Mouse (Mus musculus) MEL (cell line): ENCODE measurements at regions not wholly inside any gene's neighbourhood (a gene's known extent, or its start where the extent isn't known, plus 50 kb on each side); places are given as distances from the start of the nearest gene placed in this dataset.

ENCODE experiments used
- DNase-seq: peaks from one replicate; pipeline ENCODE4 v3.0.0; 2011; ENCODE audit warnings: low read depth, low spot score
- H3K27ac ChIP-seq: 2 replicates; pipeline ENCODE4 v1.5.1; 2012; ENCODE audit warnings: low read depth, mild to moderate bottlenecking, control low read depth, low read length, moderate library complexity; ENCODE audit not compliant: control insufficient read depth
- H3K27me3 ChIP-seq, 2 experiments: fragments of 150-350 bp in 1 of 2; sonication (generic) in 1 of 2; 2 replicates each; pipeline ENCODE4 v1.6.1; 2012; ENCODE audit warnings: low read length in 2 of 2, mild to moderate bottlenecking in 2 of 2, improper control_type of control experiment in 1 of 2, moderate library complexity in 1 of 2; ENCODE audit not compliant: insufficient read depth in 2 of 2, control insufficient read depth in 1 of 2
- H3K36me3 ChIP-seq, 2 experiments: 2 replicates each; pipeline ENCODE4 v1.6.1; 2012 to 2014; ENCODE audit warnings: low read length in 2 of 2, improper control_type of control experiment in 1 of 2, inconsistent platforms in 1 of 2, mild to moderate bottlenecking in 1 of 2; ENCODE audit not compliant: insufficient read depth in 2 of 2, control insufficient read depth in 1 of 2
- H3K4me1 ChIP-seq, 2 experiments: fragments of 150-350 bp in 1 of 2; sonication (generic) in 1 of 2; 2 replicates each; pipeline ENCODE4 v1.6.1; 2012; ENCODE audit warnings: low read length in 2 of 2, improper control_type of control experiment in 1 of 2, mild to moderate bottlenecking in 1 of 2; ENCODE audit not compliant: insufficient read depth in 2 of 2, control insufficient read depth in 1 of 2
- H3K4me3 ChIP-seq, 2 experiments: fragments of 150-350 bp in 1 of 2; sonication (generic) in 1 of 2; 2 replicates each; pipeline ENCODE4 v1.5.1; 2012; ENCODE audit warnings: low read depth in 2 of 2, low read length in 2 of 2, mild to moderate bottlenecking in 2 of 2, moderate library complexity in 2 of 2, control low read depth in 1 of 2, improper control_type of control experiment in 1 of 2; ENCODE audit not compliant: control insufficient read depth in 1 of 2, insufficient read depth in 1 of 2
- H3K79me2 ChIP-seq: 2 replicates; pipeline ENCODE4 v1.6.1; 2012; ENCODE audit warnings: mild to moderate bottlenecking, low read length, moderate library complexity; ENCODE audit not compliant: control insufficient read depth, poor library complexity, insufficient read depth
- H3K9ac ChIP-seq: 2 replicates; pipeline ENCODE4 v1.6.1; 2012; ENCODE audit warnings: low read depth, mild to moderate bottlenecking, control low read depth, low read length, moderate library complexity; ENCODE audit not compliant: control insufficient read depth, poor library complexity, severe bottlenecking
- H3K9me3 ChIP-seq: fragments of 150-350 bp; sonication (generic); replicated peaks from 2 replicates; pipeline ENCODE4 v1.6.1; 2012; ENCODE audit warnings: mild to moderate bottlenecking, low read length, improper control_type of control experiment, moderate library complexity; ENCODE audit not compliant: insufficient read depth
- CHD1 ChIP-seq: IDR thresholded peaks from 2 replicates; pipeline ENCODE4 v1.6.1; 2012; ENCODE audit warnings: low read depth, mild to moderate bottlenecking, inconsistent platforms, low read length, improper control_type of control experiment
- CHD2 ChIP-seq: IDR thresholded peaks from 2 replicates; pipeline ENCODE4 v1.6.1; 2011; ENCODE audit warnings: low read length, improper control_type of control experiment
- E2F4 ChIP-seq: IDR thresholded peaks from 2 replicates; pipeline ENCODE4 v1.6.1; 2011; ENCODE audit warnings: low read depth, low read length, improper control_type of control experiment, borderline replicate concordance
- ELF1 ChIP-seq: IDR thresholded peaks from 2 replicates; pipeline ENCODE4 v1.6.1; 2014; ENCODE audit warnings: low read depth, mild to moderate bottlenecking, inconsistent platforms, low read length, improper control_type of control experiment, moderate library complexity
- EP300 ChIP-seq, 2 experiments: IDR thresholded peaks; 2 replicates each; pipeline ENCODE4 v1.6.1; 2011; ENCODE audit warnings: improper control_type of control experiment in 2 of 2, low read length in 2 of 2, low read depth in 1 of 2, mild to moderate bottlenecking in 1 of 2
- ETS1 ChIP-seq: IDR thresholded peaks from 2 replicates; pipeline ENCODE4 v1.6.1; 2012; ENCODE audit warnings: low read depth, mild to moderate bottlenecking, inconsistent platforms, low read length, improper control_type of control experiment, moderate library complexity
- HCFC1 ChIP-seq: IDR thresholded peaks from 2 replicates; pipeline ENCODE4 v1.6.1; 2012; ENCODE audit warnings: low read depth, mild to moderate bottlenecking, inconsistent platforms, low read length, improper control_type of control experiment, moderate library complexity
- KAT2A ChIP-seq: conservative IDR thresholded peaks from 2 replicates; pipeline ENCODE4 v1.6.1; 2012; ENCODE audit warnings: low read depth, low read length, improper control_type of control experiment, inconsistent platforms
- MAFK ChIP-seq: IDR thresholded peaks from 2 replicates; pipeline ENCODE4 v1.6.1; 2011; ENCODE audit warnings: low read depth, mild to moderate bottlenecking, low read length, improper control_type of control experiment, borderline replicate concordance
- MAX ChIP-seq: IDR thresholded peaks from 2 replicates; pipeline ENCODE4 v1.6.1; 2011; ENCODE audit warnings: low read length, improper control_type of control experiment
- MEF2A ChIP-seq: IDR thresholded peaks from 2 replicates; pipeline ENCODE4 v1.6.1; 2014; ENCODE audit warnings: low read depth, mild to moderate bottlenecking, inconsistent platforms, low read length, improper control_type of control experiment; ENCODE audit not compliant: poor library complexity, insufficient replicate concordance, severe bottlenecking; ENCODE audit errors: extremely low read depth
- MYC ChIP-seq: IDR thresholded peaks from 2 replicates; pipeline ENCODE4 v1.6.1; 2011; ENCODE audit warnings: low read depth, mild to moderate bottlenecking, low read length, improper control_type of control experiment, moderate library complexity
- NELFE ChIP-seq: IDR thresholded peaks from 2 replicates; pipeline ENCODE4 v1.6.1; 2011; ENCODE audit warnings: low read depth, low read length, improper control_type of control experiment
- NRF1 ChIP-seq: IDR thresholded peaks from 2 replicates; pipeline ENCODE4 v1.6.1; 2014; ENCODE audit warnings: low read depth, mild to moderate bottlenecking, inconsistent platforms, low read length, improper control_type of control experiment, moderate library complexity; ENCODE audit not compliant: poor library complexity, insufficient read depth, severe bottlenecking
- POLR2A ChIP-seq, 2 experiments: IDR thresholded peaks; 2 replicates each; pipeline ENCODE4 v1.6.1; 2011 to 2012; ENCODE audit warnings: low read length in 2 of 2, mild to moderate bottlenecking in 2 of 2, control low read depth in 1 of 2, improper control_type of control experiment in 1 of 2, low read depth in 1 of 2, moderate library complexity in 1 of 2; ENCODE audit not compliant: control insufficient read depth in 1 of 2, insufficient read depth in 1 of 2, poor library complexity in 1 of 2
- POLR2AphosphoS5 ChIP-seq: IDR thresholded peaks from 2 replicates; pipeline ENCODE4 v1.6.1; 2012; ENCODE audit warnings: low read depth, borderline replicate concordance, mild to moderate bottlenecking, inconsistent platforms, low read length, moderate library complexity, mixed read lengths
- RCOR1 ChIP-seq: IDR thresholded peaks from 2 replicates; pipeline ENCODE4 v1.6.1; 2012; ENCODE audit warnings: low read depth, mild to moderate bottlenecking, inconsistent platforms, low read length, improper control_type of control experiment
- TAL1 ChIP-seq: IDR thresholded peaks from 2 replicates; pipeline ENCODE4 v1.6.1; 2012; ENCODE audit warnings: mild to moderate bottlenecking, inconsistent platforms, low read length, moderate library complexity, mixed read lengths
- UBTF ChIP-seq: IDR thresholded peaks from 2 replicates; pipeline ENCODE4 v1.6.1; 2012; ENCODE audit warnings: low read depth, mild to moderate bottlenecking, inconsistent platforms, low read length, improper control_type of control experiment, moderate library complexity, borderline replicate concordance; ENCODE audit not compliant: insufficient read depth
- ZC3H11A ChIP-seq: IDR thresholded peaks from 2 replicates; pipeline ENCODE4 v1.6.1; 2012; ENCODE audit warnings: low read depth, mild to moderate bottlenecking, inconsistent platforms, low read length, improper control_type of control experiment
- ZMIZ1 ChIP-seq: IDR thresholded peaks from 2 replicates; pipeline ENCODE4 v1.6.1; 2012; ENCODE audit warnings: low read depth, mild to moderate bottlenecking, inconsistent platforms, low read length, improper control_type of control experiment, moderate library complexity
- ZNF384 ChIP-seq: IDR thresholded peaks from 2 replicates; pipeline ENCODE4 v1.6.1; 2012; ENCODE audit warnings: low read depth, mild to moderate bottlenecking, inconsistent platforms, low read length, improper control_type of control experiment

DNA sequence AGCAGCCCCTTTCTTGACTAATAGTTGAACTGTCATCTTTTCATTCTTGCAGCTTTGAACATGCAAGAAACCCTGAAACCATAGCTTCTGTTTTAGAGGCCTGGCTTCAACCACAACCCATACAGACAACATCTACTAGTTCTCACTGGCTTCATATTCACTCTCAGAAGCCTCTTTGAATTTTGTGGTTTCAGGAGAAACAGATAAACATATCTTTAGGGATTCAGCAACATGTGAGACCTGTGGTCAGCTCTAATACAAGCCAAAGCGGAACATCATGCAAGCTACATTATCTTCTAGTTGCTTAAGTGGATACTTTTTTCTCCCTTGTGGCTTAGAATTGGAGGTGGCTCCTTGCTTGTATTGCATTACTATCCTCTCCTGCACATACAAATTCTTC, 1138.0 kb downstream of the Tbl1xr1 start (continued):
- TF ChIP-seq MYC = no peak
- TF ChIP-seq ELF1 = no peak
- TF ChIP-seq KAT2A = no peak
- no peak for TF ChIP-seq E2F4
- peak; percentile 89 for TF ChIP-seq RCOR1
- TF ChIP-seq MEF2A = no peak
- TF ChIP-seq MAFK = 0 out of 2 replicates have a peak, but pooled peaks have one; percentile 10
- TF ChIP-seq NELFE = no peak

GRCm38 (mm10) chr3:23216754-23217153, 1140.3 kb downstream of the Tbl1xr1 start:
- DNase-seq = no peak
- H3K27ac ChIP-seq = no peak overlapping the region
- no peaks in the 10 kb centered on the region for H3K79me2 ChIP-seq
- H3K36me3 ChIP-seq = no peaks in the 10 kb centered on the region
- no peaks in the 10 kb centered on the region for H3K9me3 ChIP-seq
- peaks cover 0 to 2% of the 10 kb centered on the region in 2 experiments; a peak in 1 of 4 replicates for H3K4me1 ChIP-seq
- H3K4me3 ChIP-seq = no peak overlapping the region
- no peak overlapping the region for H3K9ac ChIP-seq
- no peaks in the 10 kb centered on the region for H3K27me3 ChIP-seq
- no peak for TF ChIP-seq NRF1
- TF ChIP-seq UBTF = no peak
- TF ChIP-seq TAL1 = no peak
- no peak for TF ChIP-seq POLR2A (IDR thresholded peaks at IDR 0.05; ENCODE audit: control insufficient read depth in 1 of 2, insufficient read depth in 1 of 2, low read depth in 1 of 2, low read length in 2 of 2, poor library complexity in 1 of 2)
- no peak for TF ChIP-seq CHD2
- TF ChIP-seq ZMIZ1 = no peak
- TF ChIP-seq CHD1 = no peak
- TF ChIP-seq E2F4 = no peak
- TF ChIP-seq POLR2AphosphoS5 = no peak
- no peak for TF ChIP-seq ZC3H11A
- no peak for TF ChIP-seq ETS1
- no peak for TF ChIP-seq ELF1
- TF ChIP-seq RCOR1 = no peak
- no peak for TF ChIP-seq EP300 (IDR thresholded peaks at IDR 0.05; ENCODE audit: low read depth in 1 of 2, low read length in 2 of 2)
- TF ChIP-seq MAX = no peak
- no peak for TF ChIP-seq HCFC1
- no peak for TF ChIP-seq ZNF384
